Mouse (Mus musculus) embryonic fibroblast, embryonic 13.5 days (primary cell): ENCODE measurements around the gene C1qtnf1.

Experiments used
- CTCF ChIP-seq: IDR thresholded peaks from 2 replicates; pipeline ENCODE4 v1.5.1; 2011; ENCODE audit warnings: mild to moderate bottlenecking, control low read depth, low read length, moderate library complexity, borderline replicate concordance; ENCODE audit not compliant: insufficient read depth
- POLR2A ChIP-seq: IDR thresholded peaks from 2 replicates; pipeline ENCODE4 v1.6.1; 2011; ENCODE audit warnings: low read depth, mild to moderate bottlenecking, control low read depth, low read length, moderate library complexity

- no peak for TF ChIP-seq CTCF
- no peak for TF ChIP-seq POLR2A
These were observed 45.2 kb downstream of the C1qtnf1 start for GRCm38 (mm10) chr11:118473161-118473560.
